Mouse (Mus musculus) inflammation-experienced regulatory T-cells, adult 16 weeks (primary cell): ENCODE results near the gene Olfr330. TPM values are rescaled to one million over a fixed set of nuclear protein-coding genes. Genes with fewer than 3 reads are reported as not detected.

Experiments used
- polyA plus RNA-seq: library from polyadenylated mRNA; unstranded; fragments of 100-300 nt; shearing (Covaris generic); gene quantifications from one replicate; pipeline ENCODE4 v1.2.1, GENCODE M21; 2017

Olfr330 gene
- polyA plus RNA-seq = not detected

DNA sequence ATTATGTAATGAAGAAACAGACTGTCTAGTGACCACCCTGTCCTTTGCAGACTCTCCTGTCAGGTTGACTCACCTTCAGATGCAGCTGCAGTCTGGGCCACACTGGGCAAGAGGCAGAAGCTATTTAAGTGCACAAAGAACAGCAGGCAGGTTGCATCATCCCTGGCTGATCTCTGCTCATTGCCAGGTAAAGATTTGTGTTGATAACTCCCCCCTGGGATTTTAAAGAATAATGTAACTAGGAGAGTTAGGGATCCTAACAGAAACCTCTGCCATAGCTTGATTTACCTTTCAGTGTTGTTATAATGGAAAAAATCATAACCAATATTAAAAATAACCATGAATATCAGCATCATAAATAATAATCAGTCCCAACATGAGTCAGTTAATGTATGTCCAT lies at the start of gene Olfr330:
Gene Olfr330, minus strand, starts transcription at position 101 of the 400 bp plus-strand sequence.

DNA sequence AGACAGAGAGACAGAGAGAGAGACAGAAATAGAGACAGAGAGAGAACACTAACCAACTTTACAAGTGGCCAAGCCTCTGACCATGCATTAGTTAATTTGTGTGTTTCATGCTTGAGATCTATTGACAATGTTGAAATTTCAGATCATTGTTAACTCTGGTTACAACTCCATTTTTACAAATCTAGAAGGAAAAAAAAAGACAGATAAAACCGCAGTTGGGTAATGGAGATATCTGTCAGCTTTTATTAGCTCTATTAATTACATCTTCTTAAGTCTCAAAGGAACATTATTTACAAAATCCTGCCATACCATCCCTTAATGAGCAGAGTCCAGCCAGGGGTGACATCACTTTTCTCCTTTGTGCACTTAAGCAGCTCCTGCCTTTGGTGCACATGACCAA lies 42.8 kb upstream of the Olfr330 start, which contains the start of gene Olfr325:
Gene Olfr325, plus strand, starts transcription at position 301 of the 400 bp plus-strand sequence.

GRCm38 (mm10) chr11:58570405-58570804 lies 35.8 kb upstream of the Olfr330 start, which contains the start of gene Olfr224:
TSS of gene Olfr224 (minus strand) at chr11:58570553.

GRCm38 (mm10) chr11:58555536-58555935 lies 20.9 kb upstream of the Olfr330 start, which contains the start of gene Olfr328:
TSS of gene Olfr328 (minus strand) at chr11:58555636.

GRCm38 (mm10) chr11:58546322-58546721 lies 11.7 kb upstream of the Olfr330 start, which contains the start of gene Olfr329-ps:
TSS of gene Olfr329-ps (minus strand) at chr11:58546422.

DNA sequence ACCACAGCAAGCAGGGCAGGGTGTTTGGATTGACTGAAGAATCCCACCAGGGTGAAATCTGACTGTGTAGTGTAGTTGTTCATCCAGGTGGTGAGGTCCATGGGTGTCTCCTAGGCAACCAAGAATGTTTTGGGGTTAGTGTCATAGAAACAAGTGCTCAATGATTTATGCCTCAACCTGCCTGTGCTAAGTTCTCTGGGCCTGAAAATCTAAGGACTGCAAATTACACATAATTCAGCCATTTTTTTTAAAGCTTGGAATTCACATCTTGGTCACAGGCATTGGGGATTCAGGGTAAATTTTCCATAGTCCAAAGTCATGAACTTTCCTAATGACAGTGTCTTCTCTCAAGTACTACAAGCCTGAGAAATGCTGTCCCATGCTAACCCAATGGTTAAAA lies 32.2 kb downstream of the Olfr330 start, which contains the start of gene Olfr331:
Gene Olfr331, minus strand, starts transcription at position 101 of the 400 bp plus-strand sequence.

GRCm38 (mm10) chr11:58492455-58492854 lies 42.2 kb downstream of the Olfr330 start, which contains the start of gene Olfr332:
TSS of gene Olfr332 (minus strand) at chr11:58492555.

Other genes with a start within 250 kb of the Olfr330 start
- gene Zfp692, start 227.8 kb downstream of the Olfr330 start, polyA plus RNA-seq = 28.5 TPM
- 48.2 TPM for gene Zfp672, start 204.5 kb downstream of the Olfr330 start, polyA plus RNA-seq
- gene Sh3bp5l, start 204.1 kb downstream of the Olfr330 start, polyA plus RNA-seq = 30.7 TPM
- not detected for gene Lypd8, start 155.8 kb downstream of the Olfr330 start, polyA plus RNA-seq
- not detected for gene 1810065E05Rik, start 113.7 kb downstream of the Olfr330 start, polyA plus RNA-seq
- not detected for gene Gm12253, start 102.3 kb downstream of the Olfr330 start, polyA plus RNA-seq
- gene Lypd9, start 81.9 kb downstream of the Olfr330 start, polyA plus RNA-seq = not detected
- gene Olfr30, start 72.6 kb downstream of the Olfr330 start, polyA plus RNA-seq = not detected
- not detected for gene Olfr332, start 42.3 kb downstream of the Olfr330 start, polyA plus RNA-seq
- gene Olfr331, start 32.3 kb downstream of the Olfr330 start, polyA plus RNA-seq = not detected
- not detected for gene Olfr329-ps, start 11.6 kb upstream of the Olfr330 start, polyA plus RNA-seq
- not detected for gene Olfr328, start 20.8 kb upstream of the Olfr330 start, polyA plus RNA-seq
- 0.26 TPM for gene Olfr224, start 35.7 kb upstream of the Olfr330 start, polyA plus RNA-seq
- gene Olfr325, start 42.9 kb upstream of the Olfr330 start, polyA plus RNA-seq = not detected
- not detected for gene Olfr324, start 60.3 kb upstream of the Olfr330 start, polyA plus RNA-seq
- not detected for gene 2210407C18Rik, start 81.2 kb upstream of the Olfr330 start, polyA plus RNA-seq
- not detected for gene Olfr323, start 95.7 kb upstream of the Olfr330 start, polyA plus RNA-seq
- gene Trim58, start 105.6 kb upstream of the Olfr330 start, polyA plus RNA-seq = not detected
- not detected for gene Olfr322, start 123.9 kb upstream of the Olfr330 start, polyA plus RNA-seq
- gene Olfr320, start 146.3 kb upstream of the Olfr330 start, polyA plus RNA-seq = not detected
- gene Olfr319, start 164.3 kb upstream of the Olfr330 start, polyA plus RNA-seq = not detected
- not detected for gene Olfr318, start 189.2 kb upstream of the Olfr330 start, polyA plus RNA-seq
- not detected for gene Olfr317, start 204.4 kb upstream of the Olfr330 start, polyA plus RNA-seq
- not detected for gene Olfr316, start 217.9 kb upstream of the Olfr330 start, polyA plus RNA-seq
- gene Olfr315, start 238.4 kb upstream of the Olfr330 start, polyA plus RNA-seq = not detected
- not detected for gene Olfr314, start 248.1 kb upstream of the Olfr330 start, polyA plus RNA-seq